Mouse (Mus musculus) embryonic fibroblast, embryonic 13.5 days (primary cell): Measurements from ENCODE around the gene Scin.

Experiments
- CTCF ChIP-seq: IDR thresholded peaks from 2 replicates; pipeline ENCODE4 v1.5.1; 2011; ENCODE audit warnings: mild to moderate bottlenecking, control low read depth, low read length, moderate library complexity, borderline replicate concordance; ENCODE audit not compliant: insufficient read depth
- POLR2A ChIP-seq: IDR thresholded peaks from 2 replicates; pipeline ENCODE4 v1.6.1; 2011; ENCODE audit warnings: low read depth, mild to moderate bottlenecking, control low read depth, low read length, moderate library complexity

GRCm38 (mm10) chr12:40090017-40090416, 44.0 kb downstream of the Scin start:
- no peak for TF ChIP-seq CTCF
- no peak for TF ChIP-seq POLR2A
